Mouse (Mus musculus) adrenal gland, postnatal 14 days (tissue): Measurements from ENCODE around the gene Ankrd33. TPM values are rescaled to one million over a fixed set of nuclear protein-coding genes. Genes with fewer than 3 reads are reported as not detected.

Experiments used
- DNase-seq: peaks from one replicate; pipeline ENCODE4 v3.0.0; 2021; ENCODE audit warnings: mixed read lengths
- total RNA-seq: library from RNA; stranded (reverse); gene quantifications from 2 replicates; pipeline ENCODE4 v1.2.3, GENCODE M21; 2021

Ankrd33 gene
- total RNA-seq, 1 experiment from 2014 or later, result not detected

- DNase-seq, result no peak
Measured at GRCm38 (mm10) chr15:101125561-101125960, 10.0 kb downstream of the Ankrd33 start.

DNA sequence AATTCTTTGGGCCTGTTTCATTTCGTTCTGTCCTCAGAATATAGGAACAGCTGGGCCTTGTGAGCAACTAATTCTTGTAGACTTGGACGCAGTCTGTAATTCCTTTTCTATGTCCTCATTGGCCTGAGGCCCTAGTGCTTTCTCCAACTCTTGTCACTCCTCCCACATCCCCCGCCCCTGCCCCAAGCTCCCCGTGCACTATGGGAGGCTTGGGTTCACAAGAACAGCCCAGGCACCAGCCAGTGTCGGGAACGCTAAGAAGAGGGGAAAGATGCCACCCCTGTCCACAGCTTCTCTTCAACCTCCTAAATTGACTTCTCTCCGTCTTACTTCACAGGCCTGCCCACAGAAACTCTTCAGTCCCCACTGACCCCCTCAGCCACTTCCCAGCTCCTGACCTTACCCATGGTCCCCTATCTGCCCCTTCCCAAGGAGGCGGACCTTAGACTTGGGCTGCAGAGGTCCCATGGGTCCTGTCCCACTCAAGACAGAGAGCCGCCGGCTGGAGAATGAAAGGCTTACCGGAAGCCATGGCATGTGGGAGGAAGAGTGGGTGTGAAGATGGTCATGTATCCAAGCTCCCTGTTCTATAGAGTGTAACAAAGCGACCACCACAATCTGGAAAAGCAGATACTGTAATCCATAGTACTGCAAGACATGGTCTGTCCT is 11.5 kb downstream of the Ankrd33 start:
- no peak for DNase-seq

DNA sequence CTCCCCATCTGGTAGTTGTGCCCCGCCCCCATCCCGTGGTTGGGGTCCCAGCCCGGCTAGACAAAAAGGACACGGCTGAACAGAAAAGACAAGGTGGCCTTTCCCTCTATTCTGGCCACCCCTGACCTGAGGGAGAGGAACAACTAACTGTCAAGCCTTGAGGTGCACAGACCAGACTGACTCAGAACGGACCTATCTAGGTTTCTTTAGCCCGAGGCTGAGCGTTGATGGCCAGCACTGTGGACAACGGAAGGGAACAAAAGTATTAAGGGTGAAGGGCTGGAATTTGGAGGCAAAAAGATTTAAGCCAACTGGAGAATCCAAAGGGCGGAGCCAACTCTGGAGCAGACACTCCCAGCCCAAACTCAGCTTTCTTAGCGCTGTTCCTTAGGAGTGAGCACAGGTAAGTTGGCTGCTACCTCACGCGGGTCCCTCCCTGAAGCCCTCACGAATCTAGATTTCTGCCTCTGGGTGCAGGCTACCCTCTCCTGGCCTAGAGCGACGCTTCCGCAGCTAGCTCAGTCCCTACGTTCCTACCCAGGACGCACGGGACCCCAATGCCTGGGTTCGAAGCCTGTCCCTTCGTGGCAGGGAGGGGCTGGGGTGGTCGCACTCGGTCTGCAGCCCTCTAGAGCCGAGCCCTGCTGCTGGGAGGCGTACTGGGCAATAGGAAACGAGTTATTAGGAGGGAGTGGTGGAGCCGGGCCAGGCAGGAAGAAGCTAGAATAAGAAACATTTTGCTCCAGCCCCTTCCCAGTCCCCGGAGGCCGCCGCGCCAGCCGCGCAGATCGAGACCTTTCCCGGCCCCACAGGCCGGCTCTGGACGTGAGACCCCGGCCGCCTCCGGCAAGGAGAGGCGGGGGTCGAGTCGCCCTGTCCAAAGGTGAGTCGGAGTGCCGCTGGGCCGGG is 12.9 kb downstream of the Ankrd33 start, which contains the start of gene Acvrl1:
Gene Acvrl1 (plus strand): TSS at position 342 of the 909 bp plus-strand sequence.
- DNase-seq, result peak; percentile 53

DNA sequence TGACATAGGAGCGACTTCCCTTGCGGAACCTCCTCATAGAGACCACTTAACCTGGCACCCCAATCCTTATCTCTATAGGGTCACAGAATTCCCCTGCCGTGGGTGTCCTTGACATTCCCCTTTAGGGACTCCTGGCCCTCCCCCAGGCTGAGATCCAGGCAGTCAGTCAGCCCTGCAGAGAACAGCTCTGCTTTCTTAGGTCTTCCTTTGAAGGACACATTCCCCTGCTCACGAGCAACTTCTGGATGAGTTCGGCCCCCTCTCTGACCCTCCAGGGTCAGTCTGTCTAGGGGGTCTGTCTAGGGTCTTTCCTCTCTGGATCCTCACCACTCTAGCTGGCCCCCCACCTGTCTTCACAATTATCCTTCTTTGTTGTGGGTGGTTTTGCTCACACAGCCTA is 13.9 kb downstream of the Ankrd33 start:
- DNase-seq, result no peak

DNA sequence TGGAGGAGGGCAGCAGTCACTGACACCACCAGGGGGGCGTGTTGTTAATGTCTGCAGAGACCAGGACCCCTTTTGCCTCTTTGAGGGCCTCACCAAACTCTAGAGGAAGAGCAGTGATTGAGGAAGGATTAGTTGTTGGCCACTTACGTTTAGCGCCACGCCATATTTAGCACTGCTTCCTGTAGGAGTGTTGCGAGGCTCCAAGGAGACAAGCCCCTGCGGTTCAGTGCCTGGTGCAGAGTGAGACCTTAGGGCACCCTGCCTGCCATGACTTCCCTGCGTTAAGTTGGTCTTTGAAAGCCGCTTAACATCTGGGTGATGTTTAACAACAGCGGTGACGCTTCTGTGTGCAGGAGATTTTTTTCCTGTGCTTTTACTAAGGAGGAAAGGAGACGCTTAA is 15.9 kb downstream of the Ankrd33 start:
- no peak for DNase-seq

- no peak for DNase-seq
Measured at GRCm38 (mm10) chr15:101132041-101132440, 16.5 kb downstream of the Ankrd33 start.

GRCm38 (mm10) chr15:101132761-101133160 is 17.2 kb downstream of the Ankrd33 start:
- no peak for DNase-seq

DNA sequence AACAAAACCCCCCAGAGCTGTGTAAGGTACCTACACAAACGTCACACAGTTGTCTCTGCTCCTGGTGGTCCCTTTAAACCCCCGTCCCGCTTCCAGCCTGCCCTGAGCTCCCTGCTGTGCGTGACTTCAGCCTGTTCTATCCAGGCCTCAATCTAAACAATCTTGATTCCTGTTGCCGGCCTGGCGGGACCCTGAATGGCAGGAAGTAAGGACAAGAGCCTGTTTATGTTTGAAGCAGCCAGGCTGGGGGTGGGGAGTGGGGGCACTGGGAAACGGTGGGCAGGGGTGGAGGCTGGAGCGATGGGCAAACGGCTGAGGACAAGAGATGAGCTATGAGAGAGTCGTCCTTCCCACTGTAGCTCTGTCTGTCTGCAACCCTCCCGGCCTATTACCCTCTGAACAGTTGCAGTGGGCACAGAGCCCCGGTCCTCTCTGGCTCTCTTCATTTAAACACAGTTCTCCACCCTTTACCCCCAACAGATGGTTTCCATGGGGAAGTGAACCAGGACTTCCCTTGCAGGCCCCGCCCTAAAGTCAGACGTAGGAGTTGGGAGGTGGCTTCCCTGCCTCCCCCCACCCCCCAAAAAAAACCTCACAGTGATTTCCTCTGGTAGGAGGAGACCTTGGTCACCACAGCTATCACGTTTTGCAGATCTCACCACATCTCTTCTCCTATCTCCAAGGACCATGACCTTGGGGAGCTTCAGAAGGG is 18.6 kb downstream of the Ankrd33 start:
- peak; percentile 58 for DNase-seq

DNA sequence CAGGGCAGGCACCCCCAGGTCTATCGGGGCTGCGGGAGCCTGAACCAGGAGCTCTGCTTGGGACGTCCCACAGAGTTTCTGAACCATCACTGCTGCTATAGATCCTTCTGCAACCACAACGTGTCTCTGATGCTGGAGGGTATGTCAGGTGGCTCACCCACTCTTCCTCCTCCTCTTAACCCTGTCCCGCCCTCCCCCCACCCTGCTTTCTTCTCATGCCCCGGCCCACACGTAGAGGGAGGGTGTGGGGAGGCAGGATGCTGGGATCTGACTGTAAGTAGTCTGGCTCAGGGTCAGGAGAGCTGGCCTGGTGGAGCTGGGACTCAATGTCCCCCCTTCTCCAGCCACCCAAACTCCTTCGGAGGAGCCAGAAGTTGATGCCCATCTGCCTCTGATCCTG is 19.9 kb downstream of the Ankrd33 start:
- no peak for DNase-seq

GRCm38 (mm10) chr15:101137455-101137854 is 21.9 kb downstream of the Ankrd33 start:
- DNase-seq, result no peak

GRCm38 (mm10) chr15:101138675-101139074 is 23.1 kb downstream of the Ankrd33 start:
- no peak for DNase-seq

GRCm38 (mm10) chr15:101139885-101140284 is 24.3 kb downstream of the Ankrd33 start:
- peak; percentile 23 for DNase-seq

- DNase-seq, result no peak
Measured at GRCm38 (mm10) chr15:101140587-101140986, 25.0 kb downstream of the Ankrd33 start.

GRCm38 (mm10) chr15:101141061-101141541 is 25.5 kb downstream of the Ankrd33 start:
- DNase-seq, result peak; percentile 81

- DNase-seq, result no peak
Measured at GRCm38 (mm10) chr15:101142672-101143071, 27.1 kb downstream of the Ankrd33 start.

DNA sequence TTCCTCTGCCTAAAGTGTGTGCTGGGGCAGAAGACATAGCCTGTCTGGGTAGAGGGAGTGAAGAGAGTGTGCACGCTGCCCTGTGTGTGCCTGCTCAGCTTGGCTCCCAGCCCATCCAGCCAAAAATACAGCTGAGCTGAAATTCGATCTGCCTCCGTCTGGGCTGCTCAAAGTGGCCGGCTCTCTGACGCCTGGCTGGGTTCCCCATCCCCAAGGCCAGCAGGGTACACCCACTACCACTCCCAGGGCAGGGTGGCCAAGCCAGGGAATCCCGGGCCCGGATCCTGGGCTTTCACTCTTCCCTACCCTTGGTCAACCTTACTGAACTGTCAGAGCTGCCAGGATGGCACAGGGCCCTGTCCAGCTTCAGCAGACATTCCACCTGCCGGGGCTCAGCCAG is 27.9 kb downstream of the Ankrd33 start:
- DNase-seq, result peak; percentile 75

- no peak for DNase-seq
Measured at GRCm38 (mm10) chr15:101144176-101144575, 28.6 kb downstream of the Ankrd33 start.

- no peak for DNase-seq
Measured at GRCm38 (mm10) chr15:101144779-101145178, 29.2 kb downstream of the Ankrd33 start.

DNA sequence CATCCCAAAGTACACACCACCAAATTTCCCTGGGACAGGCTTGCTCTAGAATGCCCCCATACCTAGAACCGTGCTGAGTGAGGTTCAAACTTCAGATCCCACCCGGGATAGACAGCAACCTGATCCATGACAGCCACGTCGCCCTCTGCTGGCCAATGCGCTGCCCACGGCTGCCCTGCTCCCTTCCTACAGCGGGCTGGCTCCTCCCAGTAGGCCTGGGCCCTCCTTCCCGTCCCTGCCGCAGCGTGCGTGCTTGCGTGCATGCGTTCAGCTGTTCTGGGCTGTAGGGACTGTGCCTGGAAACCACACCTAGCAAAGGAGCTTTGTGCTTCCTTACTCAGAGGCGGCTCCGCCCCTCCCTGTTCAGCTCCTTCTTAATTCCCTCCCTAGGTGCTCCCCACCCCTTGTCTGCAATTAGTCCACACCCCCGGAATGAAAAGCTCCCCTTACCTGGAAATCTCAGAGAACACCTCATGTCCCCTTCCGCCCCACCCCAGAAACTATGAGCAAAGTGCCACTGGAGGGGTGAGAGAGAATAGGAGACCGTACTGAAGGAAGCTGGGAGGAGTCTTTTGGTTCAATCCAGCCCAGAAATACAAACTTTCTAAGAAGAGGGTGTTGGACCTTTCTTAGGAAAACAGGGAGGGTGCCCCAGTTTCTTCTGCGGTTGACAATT is 30.0 kb downstream of the Ankrd33 start:
- DNase-seq, result peak; percentile 98

DNA sequence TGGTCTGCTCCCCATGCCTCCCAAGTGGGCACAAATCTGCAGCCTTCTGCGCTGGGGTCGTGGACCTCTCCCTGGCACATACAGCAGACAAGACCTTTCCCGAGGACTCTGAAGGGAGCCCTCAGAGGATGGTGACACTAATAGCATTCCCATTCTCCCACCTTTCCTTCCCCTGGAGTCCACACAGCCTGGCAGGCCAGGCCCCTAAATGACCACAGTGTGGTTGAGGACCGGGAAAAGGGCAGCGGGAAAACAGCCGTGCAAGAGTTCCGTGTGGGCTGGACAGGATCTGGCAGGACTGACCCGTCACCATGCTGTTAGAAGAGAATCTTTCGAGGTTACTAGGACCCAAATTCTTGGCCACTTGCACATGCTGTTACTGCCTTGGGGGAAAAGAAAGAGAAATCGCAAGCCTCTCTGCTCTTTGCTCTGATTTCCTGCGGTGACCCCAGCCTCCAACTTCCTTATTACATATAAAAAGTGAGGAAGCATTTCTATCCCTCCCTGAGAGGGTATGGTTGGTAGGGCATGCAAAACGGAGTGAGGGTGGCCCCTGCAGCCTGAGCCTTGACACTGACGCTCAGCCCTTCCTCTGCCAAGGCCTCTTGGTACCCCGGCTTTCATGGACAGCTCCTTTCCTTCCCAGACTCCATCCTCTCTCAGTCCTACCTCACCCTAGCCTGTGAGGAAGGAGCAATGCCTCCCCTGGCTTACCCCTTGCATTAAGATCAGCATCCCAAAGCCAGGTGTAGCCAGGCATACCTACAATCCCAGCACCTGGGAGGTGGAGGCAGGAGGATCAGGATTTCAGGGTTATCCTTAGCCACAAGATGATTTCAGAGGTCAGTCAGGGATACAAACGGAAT is 30.8 kb downstream of the Ankrd33 start:
- DNase-seq, result no peak
